Mouse (Mus musculus): Measurements from ENCODE around the gene 5730522E02Rik. TPM values are rescaled to one million over a fixed set of nuclear protein-coding genes. Genes with fewer than 3 reads are reported as not detected.
A peak's percentile ranks its signal among the peaks of the same experiment; 100 is the strongest.

The 5730522E02Rik gene
- total RNA-seq, 2 experiments from 2014 or later = 9.3 to 14.9 TPM

- intact Hi-C loops (cut with DNase I) = loop anchor here (2.0 kb wide), 1 partner anchor 1774 kb away; no protein-coding TSS in a partner anchor
- DNase-seq (ENCODE audit: low spot score in 2 of 2) = no peak
Observed at GRCm38 (mm10) chr11:25856629-25857568, 353.7 kb downstream of the 5730522E02Rik start.

GRCm38 (mm10) chr11:25855794-25856193 lies 354.8 kb downstream of the 5730522E02Rik start:
- intact Hi-C loops (cut with DNase I) = loop anchor here (2.0 kb wide), 1 partner anchor 1773 kb away; no protein-coding TSS in a partner anchor
- DNase-seq (ENCODE audit: low spot score in 2 of 2) = peak in 1 of 2 experiments; percentile 19

DNA sequence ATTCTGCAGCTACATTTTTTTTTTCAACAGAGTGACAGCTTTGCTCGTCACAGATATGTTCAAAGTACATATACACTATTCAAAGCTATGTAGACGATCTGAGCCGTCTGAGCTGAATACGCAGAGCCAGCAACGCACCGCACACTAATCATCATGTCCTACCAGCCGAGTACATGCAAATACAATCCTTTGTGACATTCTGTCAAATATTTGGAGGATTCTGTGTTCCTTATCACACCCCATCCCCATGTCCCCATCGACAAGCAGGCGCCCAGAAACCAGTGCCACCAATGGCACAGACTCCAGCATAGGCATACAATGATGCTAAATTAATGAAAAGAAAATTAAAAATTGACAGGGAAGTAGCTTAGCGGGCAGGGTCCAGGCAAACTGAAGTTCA lies 356.3 kb downstream of the 5730522E02Rik start:
- DNase-seq (ENCODE audit: low spot score in 2 of 2) = peak in 1 of 2 experiments; percentile 22
- intact Hi-C loops (cut with DNase I) = loop anchor here (5.0 kb wide), 1 partner anchor 157 kb away; no protein-coding TSS in a partner anchor

GRCm38 (mm10) chr11:25853032-25853431 lies 357.5 kb downstream of the 5730522E02Rik start:
- intact Hi-C loops (cut with DNase I) = loop anchor here (5.0 kb wide), 1 partner anchor 156 kb away; no protein-coding TSS in a partner anchor
- no peak for DNase-seq (ENCODE audit: low spot score in 2 of 2)

- intact Hi-C loops (cut with DNase I) = no loop called here
- no peak for DNase-seq (ENCODE audit: low spot score in 2 of 2)
Observed at GRCm38 (mm10) chr11:25848824-25849644, 361.5 kb downstream of the 5730522E02Rik start.

GRCm38 (mm10) chr11:25838451-25838850 lies 372.1 kb downstream of the 5730522E02Rik start:
- intact Hi-C loops (cut with DNase I) = no loop called here
- no peak for DNase-seq (ENCODE audit: low spot score in 2 of 2)

DNA sequence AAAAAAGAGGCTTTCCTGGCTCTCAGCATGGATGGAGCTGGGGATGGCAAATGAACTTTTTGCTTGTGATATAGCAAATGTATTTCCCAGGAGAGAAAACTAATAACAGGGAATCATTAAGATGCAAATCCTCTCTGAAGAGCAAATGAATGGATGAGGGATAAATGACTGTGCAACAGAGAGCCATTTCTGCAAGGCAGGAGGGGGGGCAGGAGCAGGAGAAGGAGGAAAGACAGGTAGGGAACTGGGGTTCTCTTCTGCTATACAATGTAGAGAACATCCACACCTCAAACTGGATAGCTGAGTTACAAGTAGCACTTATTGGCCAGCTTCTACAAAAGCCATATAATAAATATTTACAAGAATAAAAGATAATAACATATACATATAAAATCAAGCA lies 390.8 kb downstream of the 5730522E02Rik start:
- DNase-seq (ENCODE audit: low spot score in 2 of 2) = no peak
- intact Hi-C loops (cut with DNase I) = no loop called here

GRCm38 (mm10) chr11:25813446-25813845 lies 397.1 kb downstream of the 5730522E02Rik start:
- intact Hi-C loops (cut with DNase I) = no loop called here
- no peak for DNase-seq (ENCODE audit: low spot score in 2 of 2)

- no peak for DNase-seq (ENCODE audit: low spot score in 2 of 2)
- intact Hi-C loops (cut with DNase I) = no loop called here
Observed at GRCm38 (mm10) chr11:25787691-25788090, 422.9 kb downstream of the 5730522E02Rik start.

DNA sequence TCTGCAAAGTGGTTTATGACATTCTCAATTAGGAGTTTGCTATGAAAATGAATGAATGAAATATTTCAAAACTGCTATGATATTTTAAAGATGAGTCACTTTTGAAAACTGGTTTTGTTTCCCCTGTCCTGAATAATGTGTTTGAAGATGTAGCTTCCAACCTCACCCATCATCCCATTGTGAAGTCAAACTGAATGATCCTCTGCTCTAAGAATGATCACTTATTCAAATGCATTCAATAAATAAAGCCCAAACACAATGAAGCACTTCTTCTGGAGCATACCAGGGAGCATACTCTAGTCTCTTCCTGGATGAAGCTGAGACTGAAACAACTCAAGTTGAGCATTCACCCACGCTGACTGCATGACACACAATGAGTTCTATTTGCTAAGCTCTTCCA lies 438.3 kb downstream of the 5730522E02Rik start:
- intact Hi-C loops (cut with DNase I) = no loop called here
- DNase-seq (ENCODE audit: low spot score in 2 of 2) = no peak

DNA sequence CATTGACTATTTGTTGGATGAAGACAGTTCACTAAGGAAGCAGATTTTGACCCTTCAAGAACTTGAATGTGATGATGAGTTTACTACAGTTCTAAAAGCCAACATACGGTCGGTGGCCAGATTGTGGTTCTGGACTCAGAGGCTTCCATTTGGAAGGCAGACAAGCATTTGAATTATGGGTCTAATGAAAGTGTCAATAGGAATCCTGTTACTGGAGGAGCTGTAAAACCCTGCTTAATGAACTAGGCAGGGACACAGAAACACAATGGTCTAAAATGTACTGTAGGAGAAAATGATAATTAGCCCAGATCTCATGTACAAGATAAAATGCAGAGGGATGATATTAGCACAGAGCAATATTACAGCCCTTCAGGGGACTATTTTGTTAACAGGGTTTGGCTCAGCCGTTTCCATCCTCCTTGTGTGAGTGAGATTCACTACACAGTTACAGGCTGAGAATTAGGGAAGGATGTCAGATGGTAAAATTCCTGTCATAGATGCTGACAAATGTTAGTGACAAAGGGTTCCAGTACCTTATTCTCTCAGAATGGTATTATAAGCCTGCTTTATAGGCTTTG lies 439.5 kb downstream of the 5730522E02Rik start:
- intact Hi-C loops (cut with DNase I) = no loop called here
- DNase-seq (ENCODE audit: low spot score in 2 of 2) = no peak

DNA sequence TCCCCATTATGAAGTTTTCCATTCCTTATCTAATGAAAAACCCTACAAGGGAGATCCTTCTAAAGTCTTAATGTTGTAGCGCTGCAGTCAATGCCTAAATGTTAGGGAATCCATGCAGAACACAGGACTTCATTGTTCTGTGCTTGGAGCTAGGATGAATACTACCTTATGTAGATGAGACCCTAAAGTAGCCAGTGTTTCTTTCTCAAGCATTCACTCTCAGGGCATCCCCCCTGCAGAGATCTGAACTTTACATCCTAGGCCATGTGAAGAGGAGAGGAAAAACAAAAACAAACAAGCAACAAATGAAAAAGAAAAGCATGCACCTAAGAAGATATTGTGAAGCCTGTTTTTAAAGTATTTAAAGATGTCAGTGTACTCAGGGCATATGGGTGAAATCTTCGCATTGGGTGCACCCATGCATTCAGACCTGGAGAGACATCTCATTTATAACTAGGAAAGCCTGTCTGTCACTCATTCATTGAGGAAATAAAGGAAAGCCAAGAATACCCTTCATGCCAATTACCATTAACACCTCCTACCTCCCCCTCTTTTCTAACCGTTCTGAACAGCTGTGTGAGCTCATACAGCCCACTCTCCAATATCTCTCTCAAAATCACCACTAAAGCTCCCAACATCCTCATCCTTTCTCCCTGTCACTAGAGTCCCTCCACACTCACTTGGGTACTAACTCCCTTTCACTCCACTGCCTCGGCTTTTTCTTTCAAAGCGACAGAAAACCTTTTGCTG lies 442.8 kb downstream of the 5730522E02Rik start:
- DNase-seq (ENCODE audit: low spot score in 2 of 2) = no peak
- intact Hi-C loops (cut with DNase I) = no loop called here

DNA sequence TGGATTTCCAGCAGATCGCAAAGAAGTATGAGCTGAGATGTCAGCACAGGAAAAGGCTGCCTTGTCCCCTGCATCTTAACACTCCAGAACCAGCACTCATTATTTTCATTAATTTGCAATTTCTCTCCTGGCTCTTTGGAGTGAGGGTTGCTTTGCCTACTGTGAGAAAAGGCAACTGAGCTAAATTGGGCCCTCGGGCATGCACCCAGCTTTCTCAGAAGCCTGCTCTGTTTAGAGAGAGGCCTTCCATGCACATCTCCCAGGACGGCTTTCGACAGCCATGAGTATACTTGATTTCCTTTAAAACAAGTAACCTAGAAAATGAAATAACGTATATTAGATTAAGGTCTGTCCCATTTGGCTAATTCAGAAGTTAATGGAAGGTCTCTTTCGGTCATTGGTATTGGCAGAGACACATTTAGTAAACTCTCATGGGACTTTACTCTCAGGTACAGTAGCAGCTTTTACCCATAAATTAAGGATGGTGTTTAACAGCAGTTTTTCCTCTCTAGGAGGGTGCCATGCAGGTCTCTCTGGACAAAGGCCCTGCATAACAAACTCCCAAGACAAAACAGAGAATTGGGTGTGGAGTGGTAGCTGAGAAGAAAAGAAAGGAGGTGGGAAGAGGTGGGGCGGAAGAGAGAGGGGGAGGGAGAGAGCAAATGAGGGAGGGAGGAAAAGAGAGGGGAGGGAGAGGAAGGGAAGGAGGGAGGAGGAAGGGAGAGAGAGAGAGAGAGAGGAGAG lies 457.2 kb downstream of the 5730522E02Rik start:
- DNase-seq (ENCODE audit: low spot score in 2 of 2) = no peak
- intact Hi-C loops (cut with DNase I) = no loop called here

GRCm38 (mm10) chr11:25752418-25752817 lies 458.1 kb downstream of the 5730522E02Rik start:
- no peak for DNase-seq (ENCODE audit: low spot score in 2 of 2)
- intact Hi-C loops (cut with DNase I) = no loop called here

DNA sequence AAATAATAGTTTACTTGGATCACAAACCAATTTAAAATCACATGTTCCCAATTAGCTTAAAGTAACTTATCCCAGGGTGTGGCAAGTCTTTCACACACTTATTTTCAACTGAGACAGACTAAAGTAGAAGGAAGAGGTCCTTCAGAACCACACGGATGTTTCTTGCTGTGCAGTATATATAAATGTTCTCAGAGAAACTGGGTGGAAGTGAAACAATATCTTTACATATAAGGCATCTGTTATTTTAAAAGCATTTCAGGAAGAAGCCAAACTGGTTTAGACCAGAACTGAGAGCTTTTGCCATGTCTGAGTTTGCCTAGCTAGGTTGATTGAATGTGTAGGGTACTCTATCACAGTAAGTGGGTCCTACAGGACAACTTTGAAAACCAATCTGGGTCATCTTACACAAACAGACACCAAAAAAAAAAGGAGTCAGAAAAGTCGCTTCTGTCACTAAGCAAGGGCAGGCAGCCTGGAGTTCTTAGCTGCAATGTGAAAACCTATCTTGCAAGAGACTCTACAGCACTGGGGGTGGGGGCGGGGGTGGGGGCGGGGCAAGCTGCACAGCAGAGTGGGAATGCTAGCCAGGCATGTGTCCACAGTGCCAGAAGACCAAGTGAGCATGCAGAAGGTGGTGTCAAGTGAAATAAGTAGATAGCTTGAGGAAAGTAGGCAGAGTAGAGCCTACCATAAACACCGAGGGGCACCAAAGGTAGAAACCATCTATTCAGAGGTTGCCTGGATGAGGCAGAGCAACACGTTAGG lies 463.3 kb downstream of the 5730522E02Rik start:
- intact Hi-C loops (cut with DNase I) = no loop called here
- DNase-seq (ENCODE audit: low spot score in 2 of 2) = no peak

- no peak for DNase-seq (ENCODE audit: low spot score in 2 of 2)
- intact Hi-C loops (cut with DNase I) = no loop called here
Observed at GRCm38 (mm10) chr11:25743664-25744063, 466.9 kb downstream of the 5730522E02Rik start.

DNA sequence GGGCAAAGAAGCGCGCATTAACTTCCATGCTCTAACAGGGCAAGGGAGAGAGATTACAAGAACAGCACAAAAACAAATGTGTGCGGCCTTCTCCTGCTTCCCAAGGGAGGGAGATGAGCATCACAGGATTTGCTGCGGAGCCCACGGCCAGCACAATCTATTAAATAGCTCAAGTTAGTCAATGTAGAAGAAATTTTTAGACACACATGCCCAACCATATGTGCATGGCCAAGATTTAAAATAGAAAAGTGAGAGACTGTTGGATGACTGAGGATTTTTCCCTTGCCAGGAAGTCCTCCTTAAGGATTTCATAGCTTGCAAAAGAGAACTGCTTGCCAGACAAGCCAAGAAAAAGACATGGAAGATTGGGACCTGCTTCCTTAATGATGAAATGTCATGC lies 473.3 kb downstream of the 5730522E02Rik start:
- intact Hi-C loops (cut with DNase I) = no loop called here
- peak; percentile 39 to 44 for DNase-seq (ENCODE audit: low spot score in 2 of 2)

DNA sequence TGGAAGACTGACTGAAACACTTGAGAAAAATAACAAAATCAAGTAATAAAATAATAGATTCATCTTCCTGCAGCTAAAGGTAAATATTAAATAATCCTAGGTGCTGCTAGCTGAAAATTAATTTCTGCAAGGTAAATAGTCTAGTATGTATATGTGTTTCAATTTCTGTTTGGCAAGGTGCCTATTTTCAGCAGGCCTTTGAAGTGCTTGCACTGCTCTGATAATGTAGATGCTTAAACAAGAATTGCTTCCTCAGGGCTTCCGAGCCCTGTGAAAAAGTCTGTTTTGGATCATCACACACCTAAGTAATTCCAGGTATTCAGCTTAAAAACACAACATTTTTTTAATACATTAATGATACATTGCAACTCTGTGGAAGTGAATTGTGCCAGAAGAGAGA lies 481.1 kb downstream of the 5730522E02Rik start:
- intact Hi-C loops (cut with DNase I) = no loop called here
- no peak for DNase-seq (ENCODE audit: low spot score in 2 of 2)

Data from left cerebral cortex, postnatal 36 days (tissue).